Mouse (Mus musculus) lung, adult 2 months (tissue): ENCODE data around the gene Tprn.
A peak's percentile ranks its signal among the peaks of the same experiment; 100 is the strongest.

Experiments
- CTCF ChIP-seq: fragments of 200-500 bp; IDR thresholded peaks from 2 replicates; pipeline ENCODE4 v1.5.1; 2011; ENCODE audit warnings: mild to moderate bottlenecking, low read length, control low read depth; ENCODE audit not compliant: insufficient read depth
- POLR2A ChIP-seq: fragments of 200-500 bp; IDR thresholded peaks from 2 replicates; pipeline ENCODE4 v1.6.1; 2011; ENCODE audit warnings: low read depth, mild to moderate bottlenecking, control low read depth, low read length, borderline replicate concordance; ENCODE audit errors: extremely low read depth

- no peak for TF ChIP-seq CTCF
- TF ChIP-seq POLR2A, result peak; percentile 25; the same call in 1 of the 2 replicates
Measured at GRCm38 (mm10) chr2:25223681-25224491, 38.5 kb upstream of the Tprn start.
